Mouse (Mus musculus) erythroblast, embryonic 14.5 days (primary cell): ENCODE data around the gene Krcc1. TPM values are rescaled to one million over a fixed set of nuclear protein-coding genes. Genes with fewer than 3 reads are reported as not detected.
"Not testable (repeated sequence)": the region's sequence is repeated elsewhere in the genome, so short reads cannot be mapped to it uniquely, and the experiment has no call there.

Experiments used
- H3K27me3 ChIP-seq: 2 replicates; pipeline ENCODE4 v1.6.1; 2012; ENCODE audit warnings: inconsistent platforms; ENCODE audit not compliant: control insufficient read depth
- H3K36me3 ChIP-seq: 2 replicates; pipeline ENCODE4 v1.6.1; 2012; ENCODE audit warnings: mild to moderate bottlenecking, inconsistent platforms; ENCODE audit not compliant: control insufficient read depth
- H3K4me1 ChIP-seq: 2 replicates; pipeline ENCODE4 v1.6.1; 2012; ENCODE audit warnings: inconsistent platforms; ENCODE audit not compliant: control insufficient read depth
- H3K4me3 ChIP-seq: replicated peaks from 2 replicates; pipeline ENCODE3; 2012; ENCODE audit warnings: moderate library complexity, mild to moderate bottlenecking, inconsistent platforms
- H3K9me3 ChIP-seq: 2 replicates; pipeline ENCODE4 v1.6.1; 2012; ENCODE audit warnings: low read length, inconsistent platforms, mixed read lengths; ENCODE audit not compliant: control insufficient read depth
- GATA1 ChIP-seq: IDR thresholded peaks from 2 replicates; pipeline ENCODE4 v1.6.1; 2012; ENCODE audit warnings: low read length, inconsistent platforms, mixed read lengths
- TAL1 ChIP-seq: IDR thresholded peaks from 3 replicates; pipeline ENCODE4 v1.6.1; 2012; ENCODE audit warnings: low read length, inconsistent platforms, mixed read lengths
- polyA plus RNA-seq: library from polyadenylated mRNA; stranded (reverse); fragments of >175 nt; gene quantifications from 2 replicates; pipeline ENCODE4 v1.2.3, GENCODE M21; 2012

The Krcc1 gene
- polyA plus RNA-seq, 1 experiment = 2.8 TPM

- TF ChIP-seq TAL1 = no peak
- no peak for TF ChIP-seq GATA1
- H3K9me3 ChIP-seq = no peaks in the 10 kb centered on the region
- no peaks in the 10 kb centered on the region for H3K27me3 ChIP-seq
- no peak overlapping the region for H3K4me3 ChIP-seq
- H3K36me3 ChIP-seq = no peaks in the 10 kb centered on the region
- H3K4me1 ChIP-seq = no peaks in the 10 kb centered on the region
Measured at GRCm38 (mm10) chr6:71307486-71307885, 36.0 kb downstream of the Krcc1 start.

DNA sequence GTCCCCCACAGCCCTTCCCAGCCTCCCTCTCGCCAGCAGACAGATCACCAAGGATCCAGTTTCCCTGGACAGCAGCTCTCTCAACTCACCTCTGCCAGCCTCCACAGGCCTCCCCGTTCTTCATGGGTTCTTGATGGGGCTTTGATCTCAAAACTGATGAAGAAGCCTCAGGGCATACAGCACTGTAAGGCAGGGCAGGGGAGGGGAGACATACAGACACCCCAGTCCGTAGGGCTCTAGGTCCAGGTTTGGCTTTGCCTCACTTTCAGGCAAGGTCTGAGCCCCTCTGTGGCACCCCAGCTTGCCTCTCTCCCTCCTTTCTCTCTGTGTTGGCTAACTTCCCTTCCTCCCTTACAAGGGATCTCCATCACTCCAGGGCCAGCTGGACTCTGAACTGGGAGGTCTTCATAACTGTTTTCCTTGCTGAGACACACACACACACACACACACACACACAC, 50.4 kb downstream of the Krcc1 start, which contains the start of gene Smyd1:
Gene Smyd1 (minus strand): TSS at position 408 of the 458 bp plus-strand sequence.
- no peaks in the 10 kb centered on the region for H3K9me3 ChIP-seq
- H3K4me1 ChIP-seq = no peaks in the 10 kb centered on the region
- no peak within 1 kb of the TSS for H3K4me3 ChIP-seq
- no peaks in the 10 kb centered on the region for H3K36me3 ChIP-seq
- no peaks in the 10 kb centered on the region for H3K27me3 ChIP-seq
- TF ChIP-seq GATA1 = no peak
- TF ChIP-seq TAL1 = no peak

DNA sequence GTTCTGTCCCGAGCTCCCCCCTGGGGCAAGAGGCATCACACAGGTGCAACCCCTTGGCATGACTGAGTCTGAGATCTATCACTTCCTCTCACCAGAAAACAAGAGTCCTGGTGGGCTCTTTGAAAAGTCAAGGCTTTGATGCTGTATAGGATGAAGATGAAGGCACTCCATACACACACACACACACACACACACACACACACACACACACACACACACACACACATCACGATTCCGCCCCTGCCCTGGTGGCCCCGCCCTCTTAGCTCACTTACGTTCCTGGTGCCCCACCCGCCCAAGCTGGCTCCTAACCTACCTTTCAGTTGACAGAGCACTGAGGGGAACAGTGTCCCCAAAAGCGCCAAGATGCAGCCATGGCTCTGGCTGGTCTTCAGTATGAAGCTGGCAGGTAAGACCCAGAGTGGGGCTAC, 51.0 kb downstream of the Krcc1 start, which contains the start of gene Cd8b1:
Gene Cd8b1 (plus strand): TSS at position 298 of the 431 bp plus-strand sequence.
- Histone ChIP-seq H3K4me3 (no peak within 1 kb of the TSS), H3K4me1 (no peaks in the 10 kb centered on the region), H3K9me3 (no peaks in the 10 kb centered on the region), H3K36me3 (no peaks in the 10 kb centered on the region), H3K27me3 (no peaks in the 10 kb centered on the region)
- TF ChIP-seq GATA1 (no peak), TAL1 (no peak)

DNA sequence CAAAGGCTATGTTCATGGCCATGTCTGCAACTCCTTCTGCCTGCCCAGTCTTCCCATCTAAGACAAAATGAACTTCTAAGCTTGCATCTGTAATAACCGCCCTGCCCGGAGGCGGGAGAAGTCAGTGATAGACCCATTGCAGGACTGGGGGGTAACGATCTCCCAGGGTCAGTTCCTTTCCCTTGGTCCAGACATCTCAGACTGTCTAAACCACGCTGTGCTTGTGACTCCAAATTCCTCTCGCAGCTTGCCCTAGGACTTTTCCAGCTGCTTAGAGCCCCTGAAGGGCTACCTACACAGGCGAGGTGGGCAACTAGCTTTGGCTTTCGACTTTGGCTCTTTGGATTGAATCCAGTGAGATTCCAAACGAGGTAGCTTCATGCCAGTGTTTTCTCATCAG, 53.3 kb downstream of the Krcc1 start:
- TF ChIP-seq GATA1 (no peak), TAL1 (no peak)
- H3K27me3 ChIP-seq = no peaks in the 10 kb centered on the region
- H3K4me1 ChIP-seq = no peaks in the 10 kb centered on the region
- H3K36me3 ChIP-seq = no peaks in the 10 kb centered on the region
- no peaks in the 10 kb centered on the region for H3K9me3 ChIP-seq
- H3K4me3 ChIP-seq = no peak overlapping the region

DNA sequence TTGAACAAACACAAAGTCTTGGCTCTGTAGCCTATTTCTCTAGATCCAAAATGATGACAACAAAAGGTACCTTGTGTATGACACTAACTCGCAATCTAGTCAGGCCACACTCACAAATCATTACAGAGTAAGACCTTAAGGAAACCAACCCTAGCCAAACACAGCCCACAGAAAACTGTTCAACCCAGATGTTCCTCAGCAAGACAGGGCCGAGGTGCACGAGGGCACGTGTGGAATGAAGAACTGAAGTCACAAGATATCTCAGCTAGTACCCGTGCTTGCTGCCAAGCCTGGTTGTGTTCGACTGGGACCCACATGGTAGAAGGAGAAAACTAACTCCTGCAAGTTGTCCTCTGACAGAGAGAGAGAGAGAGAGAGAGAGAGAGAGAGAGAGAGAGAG, 58.4 kb downstream of the Krcc1 start:
- TF ChIP-seq GATA1 = no peak
- TF ChIP-seq TAL1 = no peak
- H3K9me3 ChIP-seq = no peaks in the 10 kb centered on the region
- no peak overlapping the region for H3K4me3 ChIP-seq
- no peaks in the 10 kb centered on the region for H3K27me3 ChIP-seq
- H3K36me3 ChIP-seq = no peaks in the 10 kb centered on the region
- H3K4me1 ChIP-seq = no peaks in the 10 kb centered on the region

GRCm38 (mm10) chr6:71330486-71330885, 59.0 kb downstream of the Krcc1 start:
- no peak overlapping the region for H3K4me3 ChIP-seq

DNA sequence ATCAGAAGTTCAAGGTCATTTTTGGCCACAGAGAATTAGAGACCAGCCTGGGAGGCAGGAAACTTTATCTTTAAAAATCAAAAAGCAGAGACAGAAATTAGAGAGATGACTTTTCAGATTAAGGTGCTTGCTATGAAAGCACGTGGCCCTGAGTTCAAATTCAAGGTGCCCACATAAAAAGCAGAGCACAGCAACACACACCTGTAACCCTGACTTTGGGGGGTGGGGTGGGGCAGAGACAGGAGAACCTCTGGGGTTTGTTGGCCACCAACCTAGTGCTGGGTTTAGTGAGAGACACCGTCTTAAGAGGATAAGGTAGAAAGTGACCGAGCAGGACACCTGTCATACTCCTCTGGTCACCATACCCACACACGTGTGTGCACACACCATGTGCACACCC, 60.0 kb downstream of the Krcc1 start:
- not testable (repeated sequence) for H3K9me3 ChIP-seq, H3K27me3 ChIP-seq, H3K4me1 ChIP-seq, H3K36me3 ChIP-seq, H3K4me3 ChIP-seq

More at GRCm38 (mm10) chr6:71330486-71330885, 59.0 kb downstream of the Krcc1 start:
- H3K9me3 ChIP-seq = no peaks in the 10 kb centered on the region
- no peaks in the 10 kb centered on the region for H3K27me3 ChIP-seq
- TF ChIP-seq TAL1 (no peak), GATA1 (no peak)
- H3K4me1 ChIP-seq = no peaks in the 10 kb centered on the region
- H3K36me3 ChIP-seq = no peaks in the 10 kb centered on the region

- no peaks in the 10 kb centered on the region for H3K4me1 ChIP-seq
- no peaks in the 10 kb centered on the region for H3K36me3 ChIP-seq
- H3K4me3 ChIP-seq = no peak overlapping the region
- H3K27me3 ChIP-seq = no peaks in the 10 kb centered on the region
- H3K9me3 ChIP-seq = no peaks in the 10 kb centered on the region
- TF ChIP-seq GATA1 (no peak), TAL1 (no peak)
Measured at GRCm38 (mm10) chr6:71332236-71332965, 60.9 kb downstream of the Krcc1 start.

GRCm38 (mm10) chr6:71333031-71333430, 61.6 kb downstream of the Krcc1 start:
- Histone ChIP-seq H3K27me3 (no peaks in the 10 kb centered on the region), H3K4me1 (no peaks in the 10 kb centered on the region), H3K36me3 (no peaks in the 10 kb centered on the region), H3K9me3 (no peaks in the 10 kb centered on the region), H3K4me3 (no peak overlapping the region)
- TF ChIP-seq GATA1 (no peak), TAL1 (no peak)
